Comparison of ENCODE assay signal across 8 mouse cellular contexts in genomic region chr5:134985633-134986297, GRCm38 (mm10). TPM values are rescaled to one million over a fixed set of nuclear protein-coding genes. Genes with fewer than 3 reads are reported as not detected.
A peak's percentile ranks its signal among the peaks of the same experiment; 100 is the strongest.
DNase-seq lines count a peak whose midpoint lies in the region; ATAC-seq lines count a peak whose summit lies in the region.

Cldn3 (plus strand) TSS chr5:134986214.

- H3K4me2 ChIP-seq in hindbrain, embryonic 16.5 days (ENCODE audit: low read length) = peak within 1 kb of the TSS; percentile 42
- H3K4me2 ChIP-seq in liver, embryonic 13.5 days = peak within 1 kb of the TSS; percentile 51
- peak within 1 kb of the TSS; percentile 29 for H3K4me2 ChIP-seq in neural tube, embryonic 11.5 days (ENCODE audit: low read depth)

- H3K36me3 ChIP-seq in forebrain, embryonic 10.5 days (replicated peaks) = no peaks in the 10 kb centered on the region
- no peaks in the 10 kb centered on the region for H3K36me3 ChIP-seq in hindbrain, embryonic 16.5 days (ENCODE audit: control insufficient read depth, insufficient read depth, low read length)
- H3K36me3 ChIP-seq in liver, embryonic 13.5 days = no peaks in the 10 kb centered on the region
- no peaks in the 10 kb centered on the region for H3K36me3 ChIP-seq in neural tube, embryonic 11.5 days (ENCODE audit: control insufficient read depth, insufficient read depth, low read length)

- H3K4me1 ChIP-seq in forebrain, embryonic 10.5 days = peaks cover 55% of the 10 kb centered on the region
- peaks cover 11% of the 10 kb centered on the region for H3K4me1 ChIP-seq in hindbrain, embryonic 16.5 days (ENCODE audit: control insufficient read depth, insufficient read depth, low read depth, low read length)
- H3K4me1 ChIP-seq in liver, embryonic 13.5 days (replicated peaks) = peaks cover 32% of the 10 kb centered on the region
- H3K4me1 ChIP-seq in neural tube, embryonic 11.5 days (ENCODE audit: control insufficient read depth, insufficient read depth, low read length) = no peaks in the 10 kb centered on the region

- no peaks in the 10 kb centered on the region for H3K9me3 ChIP-seq in forebrain, embryonic 10.5 days
- no peaks in the 10 kb centered on the region for H3K9me3 ChIP-seq in hindbrain, embryonic 16.5 days (ENCODE audit: control insufficient read depth, low read length)
- H3K9me3 ChIP-seq in liver, embryonic 13.5 days (replicated peaks) = no peaks in the 10 kb centered on the region
- H3K9me3 ChIP-seq in neural tube, embryonic 11.5 days (ENCODE audit: control insufficient read depth, low read length) = no peaks in the 10 kb centered on the region

- peak; percentile 52 for ATAC-seq in hindbrain, embryonic 16.5 days
- peak; percentile 43 for ATAC-seq in liver, embryonic 13.5 days (ENCODE audit: low read depth)
- ATAC-seq in neural tube, embryonic 11.5 days (ENCODE audit: insufficient read depth, low FRiP score, low TSS enrichment) = no peak; the same call in 1 of the 2 replicates

- H3K27ac ChIP-seq in forebrain, embryonic 10.5 days = peak within 1 kb of the TSS; percentile 63; the same call in 1 of the 2 replicates
- H3K27ac ChIP-seq in hindbrain, embryonic 16.5 days (ENCODE audit: low read depth, low read length) = no peak within 1 kb of the TSS
- H3K27ac ChIP-seq in liver, embryonic 13.5 days = no peak within 1 kb of the TSS
- H3K27ac ChIP-seq in neural tube, embryonic 11.5 days (ENCODE audit: low read depth, low read length) = no peak within 1 kb of the TSS

- intact Hi-C loops in left cerebral cortex, postnatal 25 days (cut with DNase I) = no loop called here

- H3K4me3 ChIP-seq in forebrain, embryonic 10.5 days = peak within 1 kb of the TSS; percentile 42
- peak within 1 kb of the TSS; percentile 34 for H3K4me3 ChIP-seq in hindbrain, embryonic 16.5 days (ENCODE audit: low read length)
- H3K4me3 ChIP-seq in liver, embryonic 13.5 days (replicated peaks) = peak within 1 kb of the TSS; percentile 31
- peak within 1 kb of the TSS; percentile 20 for H3K4me3 ChIP-seq in neural tube, embryonic 11.5 days (ENCODE audit: low read depth, low read length)

- H3K9ac ChIP-seq in hindbrain, embryonic 16.5 days (ENCODE audit: low read depth, low read length) = peak within 1 kb of the TSS; percentile 47
- peak within 1 kb of the TSS; percentile 29; the same call in 1 of the 2 replicates for H3K9ac ChIP-seq in liver, embryonic 13.5 days
- H3K9ac ChIP-seq in neural tube, embryonic 11.5 days (ENCODE audit: low read length) = no peak within 1 kb of the TSS

- H3K27me3 ChIP-seq in forebrain, embryonic 10.5 days (ENCODE audit: poor library complexity, severe bottlenecking) = peaks cover 73% of the 10 kb centered on the region
- H3K27me3 ChIP-seq in hindbrain, embryonic 16.5 days (replicated peaks; ENCODE audit: control insufficient read depth, insufficient read depth, low read length) = peaks cover 40% of the 10 kb centered on the region
- H3K27me3 ChIP-seq in liver, embryonic 13.5 days = peaks cover 71% of the 10 kb centered on the region
- peaks cover 35% of the 10 kb centered on the region for H3K27me3 ChIP-seq in neural tube, embryonic 11.5 days (ENCODE audit: control insufficient read depth, insufficient read depth, low read length)

- peak; percentile 28 for DNase-seq in gastrocnemius, postnatal 10 days
- no peak for DNase-seq in gastrocnemius, adult 8-10 months (ENCODE audit: low spot score in 2 of 2)
- DNase-seq in forebrain, embryonic 10.5 days (ENCODE audit: extremely low spot score, low spot score) = peak; percentile 58
- no peak for DNase-seq in liver, embryonic 13.5 days
- peak; percentile 56 for DNase-seq in neural tube, embryonic 11.5 days (ENCODE audit: low spot score)
- no peak for DNase-seq in spleen, adult 12 weeks (ENCODE audit: low spot score)
- DNase-seq in left cerebral cortex, postnatal 25 days (ENCODE audit: low spot score in 2 of 2) = no peak

- WGBS in forebrain, embryonic 10.5 days = 1% methylated on average over 25 of the region's 25 CpGs
- 2% methylated on average over 24 of the region's 25 CpGs for WGBS in hindbrain, embryonic 16.5 days
- WGBS in liver, embryonic 13.5 days (ENCODE audit: insufficient replicate concordance) = 5% methylated on average over 25 of the region's 25 CpGs
- WGBS in neural tube, embryonic 11.5 days = under 1% methylated on average over 25 of the region's 25 CpGs

RNA-seq across cellular contexts. Expression of gene Cldn3, which starts in this region (rescaled TPM):
- not detected for total RNA-seq in gastrocnemius, postnatal 10 days (2021)
- total RNA-seq in gastrocnemius, adult 8-10 months (2022) = not detected
- 10.8 and 14.9 TPM in 2 replicates for polyA plus RNA-seq in forebrain, embryonic 10.5 days (2016; fragmentation: Nextera tagmentation; extraction: Ambion mirVana)
- 4.2 and 4.6 TPM in 2 replicates for polyA plus RNA-seq in hindbrain, embryonic 16.5 days (2015; fragmentation: Nextera tagmentation; extraction: Ambion mirVana)
- 0.38 and 0.74 TPM in 2 replicates for polyA plus RNA-seq in liver, embryonic 13.5 days (2015; fragmentation: Nextera tagmentation; extraction: Ambion mirVana)
- 2.2 and 3.1 TPM in 2 replicates for polyA plus RNA-seq in neural tube, embryonic 11.5 days (2014; fragmentation: Nextera tagmentation; extraction: Ambion mirVana)
- under 1 TPM; 0.39 to 0.62 TPM for total RNA-seq in left cerebral cortex, postnatal 25 days (2021)

Comparison
In these comparisons a context has a peak if more than half of its experiments do, and no peak if none do; other contexts are left out.
1. Peak in DNase-seq in gastrocnemius, postnatal 10 days; RNA of the gene not detected or under 1 TPM.
2. Peak in ATAC-seq, H3K4me3 ChIP-seq, H3K9ac ChIP-seq and H3K4me2 ChIP-seq in liver, embryonic 13.5 days; RNA of the gene not detected or under 1 TPM.
3. DNase-seq: peak in forebrain, embryonic 10.5 days (single experiment) and neural tube, embryonic 11.5 days (single experiment); none in gastrocnemius, adult 8-10 months (0 of 2), liver, embryonic 13.5 days (single experiment), spleen, adult 12 weeks (single experiment) and left cerebral cortex, postnatal 25 days (0 of 2).
4. Peak in every context shown above with its lines, with median percentiles within 50 percentile points of each other: H3K4me3 ChIP-seq and H3K4me2 ChIP-seq.